Mouse (Mus musculus) gastrocnemius, adult 8-10 months (tissue): ENCODE measurements around the gene Intu. TPM values are rescaled to one million over a fixed set of nuclear protein-coding genes. Genes with fewer than 3 reads are reported as not detected.

ENCODE experiments used
- DNase-seq, 2 experiments: peaks; one replicate each; pipeline ENCODE4 v3.0.0; 2022; ENCODE audit warnings: low spot score in 2 of 2
- total RNA-seq, 4 experiments: library from RNA; stranded (reverse); gene quantifications; 2 replicates each; pipeline ENCODE4 v1.2.4; 2022

Intu gene
- 1 to 10 TPM; 1.3 to 3.6 (median 1.6) TPM for total RNA-seq

DNA sequence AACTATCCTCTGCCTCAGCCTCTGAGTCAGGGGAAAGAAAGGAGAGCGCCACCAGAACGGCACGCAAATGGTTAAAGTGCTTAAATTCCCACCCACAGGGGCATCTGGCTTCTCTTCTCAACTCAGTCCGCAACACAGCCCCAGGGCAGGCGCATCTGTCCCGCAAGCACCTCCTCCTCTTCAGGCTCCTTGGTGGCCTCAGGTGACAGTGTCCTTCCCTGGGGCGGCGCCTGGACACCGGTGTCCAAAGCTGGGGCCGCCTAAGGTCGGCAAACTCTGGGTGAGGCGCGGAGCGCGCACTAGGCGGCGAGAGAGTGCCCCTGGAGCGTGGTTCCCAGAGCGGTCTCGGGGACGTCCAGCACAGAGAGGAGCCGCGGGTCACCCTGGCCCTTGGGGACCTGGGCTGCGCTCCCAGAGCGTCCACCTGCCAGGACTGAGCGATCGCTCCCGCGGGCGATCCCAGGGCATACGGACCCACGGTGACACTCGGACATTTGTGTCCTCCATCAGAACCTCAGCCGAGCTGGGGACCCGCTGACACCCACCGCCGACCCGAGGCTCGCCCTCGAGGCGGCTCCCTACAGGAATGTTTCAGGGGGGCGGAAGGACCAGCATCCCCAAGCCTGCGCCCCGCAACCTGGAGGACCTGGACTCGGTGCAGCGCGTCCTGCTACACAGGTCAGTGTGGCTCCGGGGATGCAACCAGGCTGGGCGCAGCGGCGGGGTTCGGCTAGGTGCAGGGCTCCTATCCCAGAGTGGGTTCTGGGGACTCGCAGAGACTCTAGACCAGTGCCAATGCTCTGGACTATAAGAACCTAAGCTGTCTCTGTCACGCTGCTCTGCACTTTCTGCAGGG lies at the start of gene Intu:
Gene Intu, plus strand, starts transcription at position 1 of the 856 bp plus-strand sequence.
- peak; percentile 11 to 41 for DNase-seq

GRCm38 (mm10) chr3:40483221-40483654 lies 47.8 kb upstream of the Intu start:
- DNase-seq: no peak

GRCm38 (mm10) chr3:40487381-40487780 lies 43.7 kb upstream of the Intu start:
- DNase-seq: no peak

- DNase-seq: no peak
Measured at GRCm38 (mm10) chr3:40491742-40492141, 39.3 kb upstream of the Intu start.

DNA sequence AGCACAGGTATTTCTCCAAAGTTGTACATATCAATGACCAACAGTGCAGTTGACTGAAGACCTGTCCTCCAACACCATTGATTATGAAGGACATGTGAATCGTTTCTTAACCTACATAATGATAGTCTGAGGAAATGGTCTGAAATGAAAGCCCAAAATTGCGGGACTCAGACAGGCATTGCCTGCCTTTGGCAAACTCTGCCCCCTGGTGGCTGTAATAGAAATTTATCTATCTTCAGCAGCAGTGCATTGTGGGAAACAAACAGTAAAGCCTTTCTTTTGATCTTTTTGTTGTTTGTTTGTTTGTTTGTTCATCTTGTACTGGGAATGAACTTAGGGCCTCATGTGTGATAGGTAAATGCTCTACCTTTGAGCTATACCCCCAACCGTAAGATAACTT lies 32.2 kb upstream of the Intu start:
- DNase-seq: no peak

- no peak for DNase-seq
Measured at GRCm38 (mm10) chr3:40500157-40500808, 30.8 kb upstream of the Intu start.

DNA sequence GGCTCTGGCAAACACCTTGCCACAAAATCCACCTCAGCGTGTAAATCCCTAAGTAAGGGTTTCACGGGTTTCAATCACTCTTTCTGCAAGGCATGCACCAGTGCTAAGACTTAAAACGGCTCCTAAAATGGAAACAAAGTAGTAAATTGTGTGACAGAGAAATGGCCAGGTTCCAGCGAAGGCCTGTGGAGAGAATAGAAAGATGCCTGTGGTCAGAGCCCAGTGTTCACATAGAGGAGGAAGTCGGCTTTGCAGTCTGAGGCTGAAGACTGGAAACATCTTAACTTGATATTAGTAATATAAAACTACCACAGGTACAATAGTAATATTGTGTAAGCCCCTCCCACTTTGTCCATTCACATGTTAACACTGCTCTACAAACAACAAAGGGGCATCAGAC lies 26.7 kb upstream of the Intu start:
- DNase-seq: no peak

GRCm38 (mm10) chr3:40505451-40506014 lies 25.6 kb upstream of the Intu start:
- DNase-seq: no peak

GRCm38 (mm10) chr3:40508927-40509576 lies 22.0 kb upstream of the Intu start:
- no peak for DNase-seq

DNA sequence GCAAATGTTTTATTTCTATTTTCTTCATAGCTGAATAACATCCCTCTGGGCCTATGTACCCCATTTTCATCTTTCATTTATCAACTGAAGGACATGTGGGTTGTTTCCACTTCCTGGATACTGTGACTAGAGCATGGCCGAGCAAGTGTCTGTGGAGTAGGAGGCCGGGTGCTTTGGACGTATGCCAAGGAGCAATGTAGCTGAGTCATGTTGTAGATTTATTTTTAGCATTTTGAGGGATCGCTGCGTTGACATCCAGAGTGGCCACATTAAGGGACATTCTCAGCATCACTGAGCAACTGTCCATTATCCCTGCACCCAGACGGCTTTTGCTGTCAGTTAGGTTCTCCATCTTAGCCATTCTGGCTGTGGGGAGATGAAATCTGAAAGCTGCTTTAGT lies 20.5 kb upstream of the Intu start:
- DNase-seq: no peak

- no peak for DNase-seq
Measured at GRCm38 (mm10) chr3:40512936-40513829, 17.9 kb upstream of the Intu start.

- no peak for DNase-seq
Measured at GRCm38 (mm10) chr3:40518240-40518639, 12.8 kb upstream of the Intu start.

DNA sequence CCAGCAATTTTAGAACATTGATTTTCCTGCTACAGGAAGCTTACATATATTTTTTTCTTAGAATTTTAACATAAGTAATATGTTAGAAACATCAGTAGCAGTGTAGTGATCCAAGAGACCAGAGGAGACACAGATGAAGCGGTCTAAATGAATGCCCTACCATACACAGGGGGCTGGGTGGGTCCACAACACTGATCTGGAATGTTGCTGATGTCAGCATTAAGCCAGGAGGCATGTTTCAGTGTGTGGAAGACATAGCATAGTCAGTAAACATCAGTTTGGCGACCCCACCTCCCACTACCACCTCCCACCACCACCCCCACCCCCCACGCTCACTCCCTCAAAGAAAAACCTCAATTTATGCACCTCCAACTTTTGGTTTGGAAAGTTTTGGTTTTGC lies 11.5 kb upstream of the Intu start:
- DNase-seq: no peak

GRCm38 (mm10) chr3:40520567-40520966 lies 10.5 kb upstream of the Intu start:
- no peak for DNase-seq

DNA sequence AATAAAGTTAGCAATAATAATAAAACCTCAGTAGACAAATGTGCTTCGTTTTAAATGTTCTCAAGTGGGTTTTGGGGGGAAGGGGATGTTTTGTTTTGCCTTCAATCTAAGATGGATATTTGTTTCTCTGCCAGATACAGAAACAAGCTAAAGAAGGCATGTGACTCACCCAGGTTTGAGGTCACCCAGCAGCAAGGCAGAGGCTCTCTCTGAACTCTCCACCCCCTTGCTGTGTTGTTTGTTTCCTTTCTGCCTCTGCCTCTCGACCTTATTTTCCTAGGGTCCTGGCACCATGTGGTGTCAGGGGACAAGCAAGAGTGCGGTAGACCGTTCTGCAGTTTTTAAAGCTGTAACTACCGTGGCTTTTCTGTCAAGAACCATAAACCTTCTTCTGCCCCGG lies 8.6 kb upstream of the Intu start:
- DNase-seq: no peak

DNA sequence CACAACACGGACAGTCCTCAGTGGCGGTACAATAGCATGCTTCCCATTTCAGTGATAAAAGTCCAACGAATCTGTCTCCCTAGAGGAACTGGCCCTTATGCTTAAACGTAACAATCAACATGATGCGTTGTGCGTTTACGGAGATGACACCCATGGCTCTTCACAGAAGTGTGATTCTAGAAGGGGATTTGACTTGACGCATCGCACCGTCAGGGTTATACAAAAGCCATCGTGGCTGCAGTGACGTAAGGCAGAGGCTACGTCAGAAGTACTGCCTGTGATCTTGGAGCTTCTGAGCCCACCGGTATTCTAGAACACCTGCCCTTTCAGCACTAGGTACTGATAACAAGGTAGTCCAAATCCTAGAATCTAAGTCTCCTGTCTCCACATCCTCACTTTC lies 8.2 kb upstream of the Intu start:
- DNase-seq: no peak

DNA sequence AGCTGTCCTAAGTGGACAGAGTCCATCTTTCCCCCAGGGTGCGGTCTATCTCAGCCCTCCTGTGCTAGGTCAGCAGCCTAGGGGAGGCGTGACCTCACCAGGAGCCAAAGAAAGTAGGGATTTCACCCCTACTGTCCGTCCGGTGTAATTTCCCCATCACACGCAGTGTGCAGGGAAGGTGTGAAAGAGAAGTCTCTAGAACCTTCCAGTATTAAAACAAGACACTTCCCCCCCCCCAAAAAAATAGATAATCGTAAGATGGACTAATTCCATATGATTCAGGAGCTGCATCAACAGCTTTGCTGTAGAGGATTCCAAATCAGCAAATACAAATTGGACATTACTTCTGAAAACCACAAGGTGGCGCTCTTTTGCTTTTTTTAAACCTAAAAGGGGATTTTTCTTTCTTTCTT lies 7.7 kb upstream of the Intu start:
- DNase-seq: no peak

GRCm38 (mm10) chr3:40524841-40525240 lies 6.2 kb upstream of the Intu start:
- DNase-seq: no peak

DNA sequence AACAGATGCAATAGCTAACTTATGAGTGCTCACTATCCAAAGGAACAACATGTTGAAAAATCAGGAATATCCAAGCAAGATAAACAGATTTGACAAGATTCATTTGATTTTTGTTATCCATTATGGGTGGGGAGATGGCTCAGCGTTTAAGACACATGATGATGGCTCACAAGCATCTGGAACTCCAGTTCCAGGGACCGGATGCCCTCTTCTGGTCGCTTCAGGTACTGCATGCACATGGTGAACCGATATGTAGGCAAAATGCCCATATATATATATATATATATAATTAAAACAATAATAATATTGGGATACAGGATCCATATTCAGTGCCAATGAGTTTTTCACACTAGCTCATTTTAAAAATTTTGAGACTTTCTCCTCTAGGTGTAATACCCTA lies 5.7 kb upstream of the Intu start:
- DNase-seq: no peak

GRCm38 (mm10) chr3:40526095-40526494 lies 5.0 kb upstream of the Intu start:
- no peak for DNase-seq

- no peak for DNase-seq
Measured at GRCm38 (mm10) chr3:40527218-40527617, 3.9 kb upstream of the Intu start.
